Mouse (Mus musculus): ENCODE results near the gene Stk39. TPM values are rescaled to one million over a fixed set of nuclear protein-coding genes. Genes with fewer than 3 reads are reported as not detected.

The Stk39 gene
- polyA plus RNA-seq, 2 experiments = 0.93 to 1.7 TPM

DNA sequence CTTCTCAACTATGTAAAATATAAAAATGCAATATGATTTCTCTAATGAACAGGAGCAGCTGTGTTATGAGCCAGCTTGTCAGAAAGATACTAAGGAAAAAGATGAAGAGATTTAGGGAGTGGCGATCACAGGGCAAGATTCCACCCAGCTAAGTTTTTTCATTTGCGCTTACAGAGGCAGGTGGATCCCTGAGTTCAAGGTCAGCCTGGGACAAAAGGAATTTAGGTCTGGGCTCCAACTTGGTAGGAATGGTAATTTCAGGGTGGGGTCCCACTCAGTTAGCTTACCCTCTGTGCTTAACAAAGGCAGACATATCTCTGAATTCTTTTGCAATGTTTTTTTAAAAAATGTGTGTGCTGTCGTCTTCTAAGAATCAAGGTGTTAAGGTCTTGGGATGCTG is 173.7 kb downstream of the Stk39 start:
- Histone ChIP-seq H3K36me3 (replicated peaks; ENCODE audit: control insufficient read depth, insufficient read depth, low read depth) (no peaks in the 10 kb centered on the region), H3K9me3 (ENCODE audit: control insufficient read depth, low read length) (no peaks in the 10 kb centered on the region), H3K27ac (no peak overlapping the region), H3K27me3 (ENCODE audit: control insufficient read depth, insufficient read depth, low read length) (no peaks in the 10 kb centered on the region), H3K4me2 (ENCODE audit: low read depth) (no peak overlapping the region), H3K9ac (replicated peaks) (no peak overlapping the region), H3K4me3 (ENCODE audit: insufficient read depth in 1 of 2, low read depth in 2 of 2, low read length in 2 of 2) (no peak overlapping the region), H3K4me1 (replicated peaks; ENCODE audit: control insufficient read depth in 2 of 2, insufficient read depth in 2 of 2, low read length in 1 of 2) (no peaks in the 10 kb centered on the region)
- TF ChIP-seq EP300 (IDR thresholded peaks at IDR 0.05; ENCODE audit: low read depth) = no peak
- TF ChIP-seq CTCF (IDR thresholded peaks at IDR 0.05; ENCODE audit: low read depth) = no peak
- DNase-seq (ENCODE audit: low read depth in 3 of 3, low spot score in 3 of 3) = no peak
- ATAC-seq (ENCODE audit: insufficient read depth) = no peak
- WGBS (ENCODE audit: insufficient replicate concordance) = 74% methylated on average over 3 of the region's 3 CpGs

DNA sequence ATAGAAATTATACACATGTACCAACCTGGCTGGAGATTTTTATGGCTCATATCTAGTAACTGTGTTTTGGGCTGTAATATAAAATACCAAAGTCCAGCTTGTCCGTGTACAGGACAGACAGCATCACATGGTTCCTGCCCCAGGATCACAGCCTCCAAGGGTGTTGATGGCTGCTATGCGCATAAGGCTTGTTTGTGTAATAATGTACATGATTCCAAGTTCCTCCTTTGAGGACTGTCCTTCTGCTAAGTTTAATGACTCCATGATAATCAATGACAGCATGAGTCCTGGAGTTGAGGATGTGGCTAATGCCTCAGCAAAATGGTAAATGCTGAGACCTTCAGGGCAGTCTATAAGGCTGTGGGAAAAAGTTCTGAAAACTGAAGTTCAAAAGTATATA is 174.1 kb downstream of the Stk39 start:
- Histone ChIP-seq H3K27me3 (ENCODE audit: control insufficient read depth, insufficient read depth, low read length) (no peaks in the 10 kb centered on the region), H3K4me1 (replicated peaks; ENCODE audit: control insufficient read depth in 2 of 2, insufficient read depth in 2 of 2, low read length in 1 of 2) (no peaks in the 10 kb centered on the region), H3K9me3 (ENCODE audit: control insufficient read depth, low read length) (no peaks in the 10 kb centered on the region), H3K36me3 (replicated peaks; ENCODE audit: control insufficient read depth, insufficient read depth, low read depth) (no peaks in the 10 kb centered on the region), H3K9ac (replicated peaks) (no peak overlapping the region), H3K27ac (no peak overlapping the region), H3K4me2 (ENCODE audit: low read depth) (no peak overlapping the region), H3K4me3 (ENCODE audit: insufficient read depth in 1 of 2, low read depth in 2 of 2, low read length in 2 of 2) (no peak overlapping the region)
- DNase-seq (ENCODE audit: low read depth in 3 of 3, low spot score in 3 of 3) = no peak
- TF ChIP-seq EP300 (IDR thresholded peaks at IDR 0.05; ENCODE audit: low read depth) (no peak), CTCF (IDR thresholded peaks at IDR 0.05; ENCODE audit: low read depth) (no peak)
- ATAC-seq (ENCODE audit: insufficient read depth) = no peak
- 65% methylated on average over 2 of the region's 2 CpGs for WGBS (ENCODE audit: insufficient replicate concordance)

DNA sequence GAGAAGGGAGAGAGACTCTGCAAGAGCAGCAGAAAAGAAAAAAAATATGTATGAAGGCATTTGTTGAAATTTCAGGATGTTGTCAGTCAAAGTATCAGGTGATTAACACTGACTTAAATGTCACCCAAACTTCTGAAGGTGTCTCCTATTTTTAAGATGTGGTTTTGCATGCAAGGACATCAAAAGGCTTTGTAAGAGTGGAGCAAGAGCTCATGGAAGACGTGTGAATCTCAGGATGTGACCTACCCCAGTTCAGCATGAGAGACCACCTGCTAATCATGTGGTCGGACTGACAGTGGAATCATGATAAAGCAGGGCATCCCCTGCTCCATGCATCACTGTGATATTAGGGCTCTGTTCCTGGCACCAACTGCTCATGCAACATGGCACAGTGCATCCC is 175.3 kb downstream of the Stk39 start:
- H3K4me2 ChIP-seq (ENCODE audit: low read depth) = no peak overlapping the region
- no peaks in the 10 kb centered on the region for H3K9me3 ChIP-seq (ENCODE audit: control insufficient read depth, low read length)
- no peaks in the 10 kb centered on the region for H3K36me3 ChIP-seq (replicated peaks; ENCODE audit: control insufficient read depth, insufficient read depth, low read depth)
- no peaks in the 10 kb centered on the region for H3K4me1 ChIP-seq (replicated peaks; ENCODE audit: control insufficient read depth in 2 of 2, insufficient read depth in 2 of 2, low read length in 1 of 2)
- ATAC-seq (ENCODE audit: insufficient read depth) (no peak), DNase-seq (ENCODE audit: low read depth in 3 of 3, low spot score in 3 of 3) (no peak)
- no peaks in the 10 kb centered on the region for H3K27me3 ChIP-seq (ENCODE audit: control insufficient read depth, insufficient read depth, low read length)
- no peak overlapping the region for H3K9ac ChIP-seq (replicated peaks)
- 47% methylated on average over 2 of the region's 2 CpGs for WGBS (ENCODE audit: insufficient replicate concordance)
- no peak overlapping the region for H3K27ac ChIP-seq
- H3K4me3 ChIP-seq (ENCODE audit: insufficient read depth in 1 of 2, low read depth in 2 of 2, low read length in 2 of 2) = no peak overlapping the region
- TF ChIP-seq EP300 (IDR thresholded peaks at IDR 0.05; ENCODE audit: low read depth) (no peak), CTCF (IDR thresholded peaks at IDR 0.05; ENCODE audit: low read depth) (no peak)

- TF ChIP-seq EP300 (IDR thresholded peaks at IDR 0.05; ENCODE audit: low read depth) = no peak
- no peak for TF ChIP-seq CTCF (IDR thresholded peaks at IDR 0.05; ENCODE audit: low read depth)
- ATAC-seq (ENCODE audit: insufficient read depth) (no peak), DNase-seq (ENCODE audit: low read depth in 3 of 3, low spot score in 3 of 3) (no peak)
- H3K4me2 ChIP-seq (ENCODE audit: low read depth) = no peak overlapping the region
- H3K4me3 ChIP-seq (ENCODE audit: insufficient read depth in 1 of 2, low read depth in 2 of 2, low read length in 2 of 2) = no peak overlapping the region
- H3K9ac ChIP-seq (replicated peaks) = no peak overlapping the region
- no peaks in the 10 kb centered on the region for H3K4me1 ChIP-seq (replicated peaks; ENCODE audit: control insufficient read depth in 2 of 2, insufficient read depth in 2 of 2, low read length in 1 of 2)
- 61% methylated on average over 16 of the region's 16 CpGs for WGBS (ENCODE audit: insufficient replicate concordance)
- no peaks in the 10 kb centered on the region for H3K36me3 ChIP-seq (replicated peaks; ENCODE audit: control insufficient read depth, insufficient read depth, low read depth)
- no peaks in the 10 kb centered on the region for H3K27me3 ChIP-seq (ENCODE audit: control insufficient read depth, insufficient read depth, low read length)
- H3K9me3 ChIP-seq (ENCODE audit: control insufficient read depth, low read length) = no peaks in the 10 kb centered on the region
- H3K27ac ChIP-seq = no peak overlapping the region
Measured at GRCm38 (mm10) chr2:68292539-68293320, 179.3 kb downstream of the Stk39 start.

DNA sequence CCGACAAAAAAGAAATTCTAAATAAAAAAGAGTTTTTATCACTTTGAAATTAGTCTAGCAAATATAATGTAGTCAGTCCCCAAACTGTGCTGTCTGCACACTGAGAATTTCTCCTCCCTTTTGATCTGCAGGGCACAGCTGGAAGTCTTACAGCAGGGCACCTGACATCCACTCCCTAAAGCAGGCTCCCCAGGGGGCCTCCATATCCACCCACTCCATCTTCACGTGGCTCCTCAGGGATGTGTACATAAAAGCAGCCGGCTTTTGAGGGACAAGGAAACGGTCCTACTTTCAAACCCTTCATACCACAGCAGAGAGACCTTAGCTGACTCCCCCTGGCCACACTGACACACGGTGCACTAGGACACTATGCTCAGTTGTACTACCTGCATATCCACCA is 180.2 kb downstream of the Stk39 start:
- Histone ChIP-seq H3K27me3 (ENCODE audit: control insufficient read depth, insufficient read depth, low read length) (no peaks in the 10 kb centered on the region), H3K4me1 (replicated peaks; ENCODE audit: control insufficient read depth in 2 of 2, insufficient read depth in 2 of 2, low read length in 1 of 2) (no peaks in the 10 kb centered on the region), H3K4me2 (ENCODE audit: low read depth) (no peak overlapping the region), H3K4me3 (ENCODE audit: insufficient read depth in 1 of 2, low read depth in 2 of 2, low read length in 2 of 2) (no peak overlapping the region), H3K9ac (replicated peaks) (no peak overlapping the region), H3K9me3 (ENCODE audit: control insufficient read depth, low read length) (no peaks in the 10 kb centered on the region), H3K36me3 (replicated peaks; ENCODE audit: control insufficient read depth, insufficient read depth, low read depth) (no peaks in the 10 kb centered on the region), H3K27ac (no peak overlapping the region)
- TF ChIP-seq EP300 (IDR thresholded peaks at IDR 0.05; ENCODE audit: low read depth) (no peak), CTCF (IDR thresholded peaks at IDR 0.05; ENCODE audit: low read depth) (no peak)
- ATAC-seq (ENCODE audit: insufficient read depth) = no peak
- 59% methylated on average over 5 of the region's 5 CpGs for WGBS (ENCODE audit: insufficient replicate concordance)
- no peak for DNase-seq (ENCODE audit: low read depth in 3 of 3, low spot score in 3 of 3)

All from liver, embryonic 14.5 days (tissue).